Mouse (Mus musculus) CH12.LX (cell line): Measurements from ENCODE around the gene Glb1.

Source experiments
- POLR2A ChIP-seq: IDR thresholded peaks from 2 replicates; pipeline ENCODE4 v1.6.1; 2011; ENCODE audit warnings: low read depth, mild to moderate bottlenecking, improper control_type of control experiment, low read length
- SIN3A ChIP-seq: IDR thresholded peaks from 2 replicates; pipeline ENCODE4 v1.6.1; 2012; ENCODE audit warnings: low read length, improper control_type of control experiment, inconsistent platforms

- TF ChIP-seq POLR2A = no peak
- TF ChIP-seq SIN3A = no peak
Observed at GRCm38 (mm10) chr9:114486808-114487207, 85.9 kb downstream of the Glb1 start.
